Mouse (Mus musculus) layer of hippocampus, adult 2 months (tissue): Measurements from ENCODE around the gene Gm17416. TPM values are rescaled to one million over a fixed set of nuclear protein-coding genes. Genes with fewer than 3 reads are reported as not detected.
A peak's percentile ranks its signal among the peaks of the same experiment; 100 is the strongest.

ENCODE experiments used
- DNase-seq, 2 experiments: peaks; one replicate each; pipeline ENCODE4 v3.0.0; 2022; ENCODE audit warnings: low spot score in 2 of 2
- H3K27ac ChIP-seq: fragments of 200-600 bp; 2 replicates; pipeline ENCODE4 v1.8.1; 2022
- H3K4me3 ChIP-seq: fragments of 200-600 bp; 2 replicates; pipeline ENCODE4 v1.8.1; 2022; ENCODE audit warnings: mild to moderate bottlenecking
- CTCF ChIP-seq: fragments of 200-600 bp; conservative IDR thresholded peaks from 2 replicates; pipeline ENCODE4 v1.8.1; 2022; ENCODE audit warnings: antibody characterized with exemption, mild to moderate bottlenecking, moderate library complexity
- long read RNA-seq, 2 experiments: library from polyadenylated mRNA; stranded (forward); transcript quantifications; one replicate each; pipeline ENCODE4 v2.0.0; 2021; ENCODE audit warnings: borderline mapping rate in 2 of 2
- total RNA-seq, 2 experiments: library from RNA; stranded (reverse); gene quantifications; 2 replicates each; pipeline ENCODE4 v1.2.3; 2021

Gene Gm17416
- not detected for total RNA-seq
- long read RNA-seq, experiment 1 = 0 reads
- long read RNA-seq, experiment 2 = 0 reads

- TF ChIP-seq CTCF = no peak
- H3K27ac ChIP-seq = no peak within 1 kb of the TSS
- no peak within 1 kb of the TSS for H3K4me3 ChIP-seq
- no peak for DNase-seq
These were observed at the start of gene Gm17416 for GRCm38 (mm10) chr2:152569038-152569437. Gm17416 (plus strand) TSS chr2:152569338.

DNA sequence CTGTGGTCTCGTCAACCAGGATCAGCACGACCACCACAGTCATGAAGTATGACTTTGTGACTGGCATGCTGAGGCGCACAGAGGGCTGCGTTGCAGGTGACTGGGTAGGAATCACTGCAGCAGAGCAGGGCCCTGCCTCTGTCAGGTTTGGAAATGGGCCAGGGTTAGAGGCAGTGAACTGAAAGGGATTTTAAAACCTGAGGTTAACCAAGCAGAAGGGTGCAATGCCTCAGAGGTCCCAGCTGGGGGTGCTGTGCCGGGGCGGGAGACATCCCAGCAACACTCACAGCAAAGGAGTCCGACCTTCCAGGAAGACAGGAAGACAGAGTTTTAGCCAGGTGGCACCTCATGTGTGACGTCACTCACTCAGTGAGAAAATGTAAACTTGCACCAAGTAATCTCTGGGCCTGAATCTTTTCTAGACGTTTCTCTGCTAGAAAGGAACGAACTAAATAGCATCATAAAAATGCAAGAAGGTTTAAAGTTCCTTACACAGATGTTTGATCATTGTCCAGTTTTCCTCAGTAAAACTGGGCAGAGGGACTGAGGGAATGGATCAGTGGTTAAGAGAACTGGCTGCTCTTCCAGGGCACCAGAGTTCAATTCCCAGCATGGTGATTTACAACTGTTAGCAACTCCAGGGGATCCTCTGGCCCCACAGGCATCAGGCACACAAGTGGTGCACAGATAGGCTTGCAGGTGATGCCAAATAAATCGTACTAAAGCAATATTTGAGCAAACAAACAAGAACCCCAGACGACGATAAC lies 29.0 kb upstream of the Gm17416 start, which contains the start of gene Defb29:
Gene Defb29, minus strand, starts transcription at position 155 of the 767 bp plus-strand sequence.
- peak; percentile 38 for TF ChIP-seq CTCF
- no peak within 1 kb of the TSS for H3K4me3 ChIP-seq
- no peak for DNase-seq
- no peak within 1 kb of the TSS for H3K27ac ChIP-seq

DNA sequence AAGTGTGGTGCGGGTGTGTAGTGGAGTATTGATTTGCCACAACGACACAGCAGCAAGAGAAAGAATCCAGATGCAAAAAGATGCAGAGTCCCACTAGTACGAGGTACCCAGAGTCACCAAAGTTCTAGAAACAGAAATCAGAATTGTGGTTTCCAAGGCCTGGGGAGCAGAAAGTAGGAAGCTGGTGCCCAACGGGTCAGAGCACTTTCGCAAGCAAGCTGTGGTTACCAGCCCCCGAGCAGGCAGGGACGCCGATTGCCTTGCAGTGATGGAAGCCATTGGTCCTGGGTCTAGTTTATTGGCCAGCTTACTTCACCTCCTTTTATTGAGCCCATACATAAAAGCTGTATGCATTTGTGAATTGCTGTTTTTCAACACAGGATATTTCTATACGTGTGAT lies 27.2 kb upstream of the Gm17416 start:
- no peak overlapping the region for H3K4me3 ChIP-seq
- TF ChIP-seq CTCF = no peak
- no peak for DNase-seq
- no peak overlapping the region for H3K27ac ChIP-seq

- no peak overlapping the region for H3K27ac ChIP-seq
- TF ChIP-seq CTCF = peak; percentile 47
- no peak for DNase-seq
These were observed 26.2 kb upstream of the Gm17416 start for GRCm38 (mm10) chr2:152542897-152543296.

GRCm38 (mm10) chr2:152543478-152543877 lies 25.7 kb upstream of the Gm17416 start:
- H3K27ac ChIP-seq = no peak overlapping the region
- DNase-seq = no peak
- TF ChIP-seq CTCF = no peak
- no peak overlapping the region for H3K4me3 ChIP-seq

More at GRCm38 (mm10) chr2:152542897-152543296, 26.2 kb upstream of the Gm17416 start:
- H3K4me3 ChIP-seq = no peak overlapping the region

DNA sequence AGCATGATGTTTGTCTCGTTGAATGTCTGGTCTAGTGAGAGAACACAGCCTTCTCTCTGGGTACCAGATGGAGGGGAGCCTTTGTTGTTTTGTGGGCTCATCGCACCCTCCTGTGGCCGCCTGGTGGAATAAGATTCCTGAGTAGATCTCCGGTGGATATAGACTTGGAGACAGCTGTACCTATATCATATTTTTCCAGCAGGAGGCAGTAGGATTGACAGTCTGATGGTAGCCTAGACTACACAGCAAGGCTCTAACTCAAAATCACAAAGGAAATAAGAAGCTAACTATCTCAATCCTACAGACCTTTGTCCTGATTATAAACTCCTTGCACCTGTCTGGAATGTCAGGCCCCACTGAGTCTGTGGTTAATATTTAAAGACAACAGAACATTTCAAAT lies 24.4 kb upstream of the Gm17416 start:
- H3K4me3 ChIP-seq = no peak overlapping the region
- DNase-seq = peak; percentile 74 to 86
- peak; percentile 87 for TF ChIP-seq CTCF
- H3K27ac ChIP-seq = no peak overlapping the region

GRCm38 (mm10) chr2:152548124-152548523 lies 21.0 kb upstream of the Gm17416 start:
- no peak for TF ChIP-seq CTCF
- Histone ChIP-seq H3K27ac (no peak overlapping the region), H3K4me3 (no peak overlapping the region)
- no peak for DNase-seq

DNA sequence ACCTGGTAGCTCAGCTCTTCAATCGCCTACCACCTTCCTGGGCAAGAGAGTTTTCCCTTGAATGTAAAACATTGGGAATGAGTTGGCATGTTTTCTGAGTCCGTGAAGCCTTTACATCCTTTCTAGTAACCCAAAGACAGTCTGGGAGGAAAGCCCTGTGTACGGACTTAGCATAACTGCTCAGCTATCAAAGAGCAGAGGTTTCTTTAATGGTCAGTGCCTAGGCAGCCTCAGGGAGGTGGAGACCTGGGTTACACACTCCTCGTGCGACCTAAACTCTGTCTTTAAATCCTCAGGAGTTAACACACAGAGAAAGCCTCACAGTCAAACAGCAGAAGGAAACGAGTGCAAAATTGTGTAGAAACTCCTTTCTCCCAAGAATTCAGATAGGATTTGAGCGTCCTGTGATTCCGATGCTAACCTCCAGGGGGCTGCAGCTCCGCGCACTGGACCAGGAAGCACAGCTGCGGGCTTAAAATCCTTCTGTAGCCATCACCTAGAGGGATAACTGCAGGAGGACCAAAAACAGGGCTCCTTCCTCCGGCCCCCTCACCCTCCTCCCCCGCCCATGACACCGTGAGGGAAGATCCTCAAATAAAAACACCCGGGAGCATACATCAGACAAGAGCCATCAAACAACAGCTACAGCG lies 15.2 kb upstream of the Gm17416 start:
- Histone ChIP-seq H3K4me3 (no peak overlapping the region), H3K27ac (no peak overlapping the region)
- peak; percentile 28 to 61 for DNase-seq
- peak; percentile 92 for TF ChIP-seq CTCF

GRCm38 (mm10) chr2:152556655-152557054 lies 12.5 kb upstream of the Gm17416 start:
- TF ChIP-seq CTCF = no peak
- H3K27ac ChIP-seq = no peak overlapping the region
- DNase-seq = no peak
- H3K4me3 ChIP-seq = no peak overlapping the region

DNA sequence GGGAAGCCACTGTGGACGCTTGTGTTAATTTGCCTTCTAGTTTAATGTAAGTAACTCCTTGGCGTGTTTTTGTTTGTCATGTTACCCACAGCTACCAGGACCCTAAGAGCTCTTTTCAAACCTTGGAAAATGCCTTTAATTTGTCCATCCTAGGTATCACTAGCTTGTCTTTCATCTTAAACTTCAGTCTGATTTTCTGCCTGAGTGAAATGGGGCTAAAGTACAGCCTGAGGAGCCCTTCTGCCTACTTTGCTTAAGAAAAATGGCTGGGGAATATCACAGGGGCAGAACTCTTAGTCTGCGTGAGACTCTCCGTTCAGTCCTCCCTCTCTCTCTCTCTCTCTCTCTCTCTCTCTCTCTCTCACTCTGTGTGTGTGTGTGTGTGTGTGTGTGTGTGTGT lies 743 bp downstream of the Gm17416 start:
- TF ChIP-seq CTCF = no peak
- no peak for DNase-seq
- no peak overlapping the region for H3K27ac ChIP-seq
- H3K4me3 ChIP-seq = no peak overlapping the region

DNA sequence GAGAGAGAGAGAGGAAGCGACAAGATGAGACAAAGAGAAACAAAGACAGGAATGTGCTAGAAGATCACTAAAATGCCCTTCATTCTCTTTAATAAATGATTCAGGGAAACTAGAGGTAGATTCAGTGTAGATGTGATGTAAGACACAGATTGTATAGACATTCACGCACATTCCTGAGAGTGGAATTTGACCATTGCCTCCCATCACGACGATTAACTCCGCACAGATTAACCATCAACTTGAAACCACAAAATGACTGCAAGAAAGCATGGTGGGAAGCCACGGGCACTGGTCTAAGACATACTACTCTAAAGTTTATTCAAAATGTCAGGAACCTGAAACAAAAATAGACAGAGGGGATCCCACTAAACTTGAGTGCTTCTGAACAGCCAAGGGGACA lies 1.2 kb downstream of the Gm17416 start:
- no peak for TF ChIP-seq CTCF
- H3K4me3 ChIP-seq = no peak overlapping the region
- H3K27ac ChIP-seq = no peak overlapping the region
- no peak for DNase-seq

DNA sequence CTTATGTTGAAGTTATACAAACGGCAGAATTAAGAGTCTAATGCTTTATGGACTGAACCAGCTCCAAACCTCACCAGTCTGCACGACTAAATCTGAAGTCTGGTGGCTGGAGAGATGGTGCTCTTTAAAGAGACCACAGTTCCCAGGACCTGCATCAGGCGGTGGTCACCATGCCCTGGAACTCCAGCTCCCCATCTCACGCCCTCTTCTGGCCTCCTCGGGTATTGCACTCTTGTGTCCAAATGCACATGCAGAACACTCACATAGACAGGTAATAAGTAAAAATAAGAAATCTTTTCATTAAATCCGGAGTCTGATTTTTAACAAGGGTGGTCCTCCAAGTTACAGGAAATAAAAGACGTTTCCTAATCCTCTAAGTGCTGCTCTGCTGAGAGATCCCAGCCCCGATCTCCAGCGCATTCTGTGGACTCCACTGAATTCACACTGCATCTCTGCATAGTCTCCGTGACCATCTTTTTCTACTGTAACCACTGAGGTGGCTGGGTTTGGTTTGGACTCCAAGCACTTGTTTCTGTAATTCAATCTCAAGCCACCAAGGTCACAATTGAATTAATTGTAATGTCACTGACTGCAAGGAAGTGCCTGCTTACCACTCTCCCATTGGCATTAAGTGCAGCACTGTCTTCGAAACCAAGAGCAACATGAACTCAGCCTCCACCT lies 3.1 kb downstream of the Gm17416 start, which contains the start of gene Defb21:
Gene Defb21, plus strand, starts transcription at position 631 of the 681 bp plus-strand sequence.
- no peak for DNase-seq
- Histone ChIP-seq H3K4me3 (no peak within 1 kb of the TSS), H3K27ac (no peak within 1 kb of the TSS)
- peak; percentile 57 for TF ChIP-seq CTCF

DNA sequence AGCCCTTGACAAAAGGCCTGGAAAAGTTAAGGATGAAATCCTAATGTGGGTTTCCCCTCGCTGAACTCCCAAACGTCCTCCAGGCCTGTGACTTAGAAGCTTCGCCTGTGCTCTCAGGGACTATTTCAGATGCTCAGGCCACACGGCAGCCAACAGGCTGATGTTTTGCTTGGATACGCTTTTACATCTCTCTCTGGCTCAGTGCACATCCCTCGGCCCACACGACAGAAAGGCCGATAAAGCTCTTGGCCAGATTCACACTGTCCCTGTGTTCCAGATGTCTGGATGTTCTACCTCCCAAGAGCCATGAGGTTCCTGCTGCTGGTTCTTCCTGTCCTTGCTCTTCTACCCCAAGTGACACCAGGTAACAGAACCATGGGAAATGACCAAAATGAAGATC lies 4.3 kb downstream of the Gm17416 start:
- Histone ChIP-seq H3K27ac (no peak overlapping the region), H3K4me3 (no peak overlapping the region)
- no peak for DNase-seq
- TF ChIP-seq CTCF = no peak
